Mouse (Mus musculus) cerebellum, adult 18-20 months (tissue): Measurements from ENCODE around the gene Fam193a.

ENCODE experiments used
- DNase-seq, 2 experiments: peaks; one replicate each; pipeline ENCODE4 v3.0.0; 2021

Gene Fam193a

GRCm38 (mm10) chr5:34385616-34386015 lies 15.9 kb downstream of the Fam193a start:
- DNase-seq, result no peak

- no peak for DNase-seq
Observed at GRCm38 (mm10) chr5:34386744-34387143, 17.0 kb downstream of the Fam193a start.

- DNase-seq, result peak in 1 of 2 experiments; percentile 39
Observed at GRCm38 (mm10) chr5:34393251-34393650, 23.5 kb downstream of the Fam193a start.

- no peak for DNase-seq
Observed at GRCm38 (mm10) chr5:34395347-34395746, 25.6 kb downstream of the Fam193a start.

GRCm38 (mm10) chr5:34395850-34396540 lies 26.3 kb downstream of the Fam193a start:
- no peak for DNase-seq

- no peak for DNase-seq
Observed at GRCm38 (mm10) chr5:34397866-34398265, 28.1 kb downstream of the Fam193a start.

- peak; percentile 38 to 60 for DNase-seq
Observed at GRCm38 (mm10) chr5:34398326-34398725, 28.6 kb downstream of the Fam193a start.

- DNase-seq, result no peak
Observed at GRCm38 (mm10) chr5:34407366-34407918, 37.7 kb downstream of the Fam193a start.

GRCm38 (mm10) chr5:34409002-34409401 lies 39.3 kb downstream of the Fam193a start:
- no peak for DNase-seq

- no peak for DNase-seq
Observed at GRCm38 (mm10) chr5:34410819-34411218, 41.1 kb downstream of the Fam193a start.

GRCm38 (mm10) chr5:34413921-34414320 lies 44.2 kb downstream of the Fam193a start:
- DNase-seq, result no peak

- DNase-seq, result no peak
Observed at GRCm38 (mm10) chr5:34417251-34418008, 47.7 kb downstream of the Fam193a start.

GRCm38 (mm10) chr5:34419188-34419587 lies 49.5 kb downstream of the Fam193a start:
- DNase-seq, result no peak

- peak; percentile 28 to 41 for DNase-seq
Observed at GRCm38 (mm10) chr5:34430776-34431175, 61.0 kb downstream of the Fam193a start.

- no peak for DNase-seq
Observed at GRCm38 (mm10) chr5:34433786-34434185, 64.1 kb downstream of the Fam193a start.

GRCm38 (mm10) chr5:34434241-34434640 lies 64.5 kb downstream of the Fam193a start:
- peak in 1 of 2 experiments; percentile 19 for DNase-seq

GRCm38 (mm10) chr5:34438052-34438451 lies 68.3 kb downstream of the Fam193a start:
- DNase-seq, result no peak

GRCm38 (mm10) chr5:34438659-34439058 lies 68.9 kb downstream of the Fam193a start:
- DNase-seq, result no peak

GRCm38 (mm10) chr5:34439768-34440167 lies 70.0 kb downstream of the Fam193a start:
- DNase-seq, result no peak

GRCm38 (mm10) chr5:34441797-34442196 lies 72.1 kb downstream of the Fam193a start:
- DNase-seq, result no peak

- no peak for DNase-seq
Observed at GRCm38 (mm10) chr5:34446207-34446606, 76.5 kb downstream of the Fam193a start.

GRCm38 (mm10) chr5:34458994-34459393 lies 89.3 kb downstream of the Fam193a start:
- no peak for DNase-seq

GRCm38 (mm10) chr5:34461294-34461693 lies 91.6 kb downstream of the Fam193a start:
- no peak for DNase-seq

GRCm38 (mm10) chr5:34461841-34462240 lies 92.1 kb downstream of the Fam193a start:
- no peak for DNase-seq
